ENCODE assay signal across 12 mouse cellular contexts in the genomic region with DNA sequence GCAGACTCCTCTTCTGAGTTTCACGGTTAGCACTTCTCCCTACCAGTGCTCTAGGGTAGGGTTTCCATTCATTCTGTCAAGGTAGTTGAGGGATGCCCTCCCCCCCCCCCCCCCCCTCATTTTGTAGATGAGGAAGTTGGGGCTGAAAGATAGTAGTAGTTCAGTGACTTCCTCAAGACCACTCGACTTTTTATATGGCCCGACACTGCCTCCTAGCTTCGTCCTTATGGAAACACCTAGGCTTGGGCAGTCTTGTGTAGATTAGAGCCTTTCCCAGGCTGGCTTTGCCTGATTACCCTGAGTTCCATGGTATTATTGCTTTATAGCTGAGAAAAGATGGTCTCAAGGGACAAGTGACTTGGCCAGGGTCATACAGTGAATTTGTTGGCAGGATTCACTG. TPM values are rescaled to one million over a fixed set of nuclear protein-coding genes. Genes with fewer than 3 reads are reported as not detected.
DNase-seq lines count a peak whose midpoint lies in the region; ATAC-seq and TF ChIP-seq lines count a peak whose summit lies in the region.
"Had no signal": no experiment of that assay in that cellular context is flagged by ENCODE, and none has a peak within 500 bp of the region (broad histone marks: within the 10 kb centered on the region; RNA-seq: fewer than 3 reads in every experiment).

No protein-coding gene starts in this region.

- H3K27ac ChIP-seq in heart, postnatal 0 days (ENCODE audit: low read depth) = no peak overlapping the region
- no peak overlapping the region for H3K27ac ChIP-seq in spleen, adult 2 months (ENCODE audit: insufficient read depth, low read length)
- no peak overlapping the region for H3K27ac ChIP-seq in liver, adult 2 months (replicated peaks; ENCODE audit: insufficient read depth, low read depth, low read length)
- H3K27ac ChIP-seq: limb, embryonic 13.5 days had no signal

- intact Hi-C loops in heart, postnatal 10 days (cut with DNase I) = no loop called here

- H3K9ac ChIP-seq in heart, postnatal 0 days (replicated peaks; ENCODE audit: low read depth, low read length) = no peak overlapping the region
- H3K9ac ChIP-seq in liver, adult 2 months (ENCODE audit: low read depth, low read length) = no peak overlapping the region
- H3K9ac ChIP-seq: limb, embryonic 13.5 days had no signal

- no peak for ATAC-seq in heart, postnatal 0 days (ENCODE audit: insufficient read depth, low read depth)

- H3K79me2 ChIP-seq in liver, adult 2 months (ENCODE audit: control insufficient read depth, insufficient read depth, low read length) = peaks cover 41% of the 10 kb centered on the region; the same call in 1 of the 2 replicates

- H3K9me3 ChIP-seq in heart, postnatal 0 days (replicated peaks; ENCODE audit: control insufficient read depth, low read length) = no peaks in the 10 kb centered on the region
- H3K9me3 ChIP-seq: limb, embryonic 13.5 days; megakaryocyte, embryonic 14.5 days had no signal

- TF ChIP-seq POLR2A in spleen, adult 2 months (IDR thresholded peaks at IDR 0.05; ENCODE audit: low read depth, low read length) = no peak
- TF ChIP-seq POLR2A in liver, adult 2 months (IDR thresholded peaks at IDR 0.05; ENCODE audit: extremely low read depth, insufficient read depth, low read length) = no peak

- TF ChIP-seq CTCF in heart, postnatal 0 days (IDR thresholded peaks at IDR 0.05; ENCODE audit: low read depth) = peak; percentile 37
- no peak for TF ChIP-seq CTCF in spleen, adult 2 months (IDR thresholded peaks at IDR 0.05; ENCODE audit: extremely low read depth, insufficient read depth, insufficient read length, insufficient replicate concordance)
- TF ChIP-seq CTCF in liver, adult 2 months (IDR thresholded peaks at IDR 0.05; ENCODE audit: low read depth, low read length) = peak; percentile 7; the same call in 1 of the 2 replicates

- WGBS in heart, postnatal 0 days = 49% methylated on average over 4 of the region's 4 CpGs
- 14% methylated on average over 4 of the region's 4 CpGs for WGBS in spleen, adult 2 months
- WGBS in liver, adult 2 months = 62% methylated on average over 4 of the region's 4 CpGs

- 0 out of 2 replicates have a peak, but pooled peaks cover 3% of the 10 kb centered on the region for H3K36me3 ChIP-seq in heart, postnatal 0 days (replicated peaks; ENCODE audit: control insufficient read depth, insufficient read depth, low read length)
- no peaks in the 10 kb centered on the region for H3K36me3 ChIP-seq in spleen, adult 2 months (ENCODE audit: control insufficient read depth, insufficient read depth, low read length)
- H3K36me3 ChIP-seq in liver, adult 2 months (ENCODE audit: control insufficient read depth, insufficient read depth, low read length) = no peaks in the 10 kb centered on the region

- peaks cover 22% of the 10 kb centered on the region for H3K4me1 ChIP-seq in heart, postnatal 0 days (ENCODE audit: control insufficient read depth, insufficient read depth)
- peaks cover 10% of the 10 kb centered on the region; the same call in 1 of the 2 replicates for H3K4me1 ChIP-seq in spleen, adult 2 months (ENCODE audit: control insufficient read depth, insufficient read depth, insufficient read length)
- peaks cover 15% of the 10 kb centered on the region for H3K4me1 ChIP-seq in liver, adult 2 months (ENCODE audit: control insufficient read depth, insufficient read depth, low read length)

- TF ChIP-seq EP300 in heart, postnatal 0 days (IDR thresholded peaks at IDR 0.05; ENCODE audit: low read depth) = no peak

- no peak for DNase-seq in heart, postnatal 0 days (ENCODE audit: low spot score)
- DNase-seq in heart, postnatal 10 days = no peak
- peak; percentile 22 to 26 for DNase-seq in spleen, adult 2 months (ENCODE audit: low read depth in 1 of 2, low spot score in 2 of 2)
- no peak for DNase-seq in spleen, adult 18-20 months
- no peak for DNase-seq in liver, adult 2 months (ENCODE audit: extremely low read depth, low read depth, low spot score)
- DNase-seq in thymus, postnatal 4 days = peak; percentile 64
- DNase-seq in kidney, postnatal 4 days = no peak
- no peak for DNase-seq in left cerebral cortex, adult 9 months (ENCODE audit: low spot score in 2 of 2)
- DNase-seq: layer of hippocampus, adult 9-11 months had no signal

- no peak overlapping the region for H3K4me2 ChIP-seq in heart, postnatal 0 days (ENCODE audit: low read depth, low read length)
- H3K4me2 ChIP-seq: heart, embryonic 11.5 days; limb, embryonic 13.5 days had no signal

- no peaks in the 10 kb centered on the region for H3K27me3 ChIP-seq in heart, postnatal 0 days (ENCODE audit: control insufficient read depth, insufficient read depth, low read length)
- H3K27me3 ChIP-seq in spleen, adult 2 months (ENCODE audit: control insufficient read depth, insufficient read depth, low read length) = no peaks in the 10 kb centered on the region
- no peaks in the 10 kb centered on the region for H3K27me3 ChIP-seq in liver, adult 2 months (ENCODE audit: control insufficient read depth, insufficient read depth, low read length)
- H3K27me3 ChIP-seq: limb, embryonic 13.5 days; megakaryocyte, embryonic 14.5 days had no signal

- no peak overlapping the region for H3K4me3 ChIP-seq in heart, postnatal 0 days (ENCODE audit: low read depth, low read length)
- no peak overlapping the region for H3K4me3 ChIP-seq in spleen, adult 2 months (ENCODE audit: extremely low read depth, insufficient read depth, insufficient read length)
- no peak overlapping the region for H3K4me3 ChIP-seq in liver, adult 2 months (ENCODE audit: insufficient read depth, low read depth, low read length)
- H3K4me3 ChIP-seq: limb, embryonic 13.5 days; megakaryocyte, embryonic 14.5 days had no signal

RNA-seq across cellular contexts. Expression of a gene that starts 41.0 kb away (rescaled TPM):
- total RNA-seq in heart, postnatal 0 days (2014; rRNA removed; ENCODE audit: low replicate concordance) = 35.6 and 41.1 TPM in 2 replicates
- 25.9 and 29.0 TPM in 2 replicates for polyA plus RNA-seq in heart, postnatal 0 days (2015; fragmentation: Nextera tagmentation; extraction: Ambion mirVana)
- 10 to 100 TPM; 41.6 to 49.9 TPM for total RNA-seq in heart, postnatal 10 days (2021)
- 27.8 and 33.8 TPM in 2 replicates for polyA plus RNA-seq in spleen, adult 2 months (2012; rRNA removed)
- 12.9 and 19.8 TPM in 2 replicates for total RNA-seq in liver, adult 2 months (2014; rRNA removed)
- polyA plus RNA-seq in liver, adult 2 months (2012; rRNA removed) = 32.8 and 36.7 TPM in 2 replicates

Comparison
In these comparisons a context has a peak if more than half of its experiments do, and no peak if none do; other contexts are left out.
1. DNase-seq: peak in spleen, adult 2 months (2 of 2) and thymus, postnatal 4 days (single experiment); none in heart, postnatal 0 days (single experiment), heart, postnatal 10 days (0 of 2), spleen, adult 18-20 months (0 of 2), liver, adult 2 months (single experiment), kidney, postnatal 4 days (0 of 2) and left cerebral cortex, adult 9 months (0 of 2).